Mouse (Mus musculus): Measurements from ENCODE around the gene Tcea2. TPM values are rescaled to one million over a fixed set of nuclear protein-coding genes. Genes with fewer than 3 reads are reported as not detected.
A peak's percentile ranks its signal among the peaks of the same experiment; 100 is the strongest.

Tcea2 gene
- polyA plus RNA-seq, 1 experiment from 2014 or later, result 9.8 TPM

DNA sequence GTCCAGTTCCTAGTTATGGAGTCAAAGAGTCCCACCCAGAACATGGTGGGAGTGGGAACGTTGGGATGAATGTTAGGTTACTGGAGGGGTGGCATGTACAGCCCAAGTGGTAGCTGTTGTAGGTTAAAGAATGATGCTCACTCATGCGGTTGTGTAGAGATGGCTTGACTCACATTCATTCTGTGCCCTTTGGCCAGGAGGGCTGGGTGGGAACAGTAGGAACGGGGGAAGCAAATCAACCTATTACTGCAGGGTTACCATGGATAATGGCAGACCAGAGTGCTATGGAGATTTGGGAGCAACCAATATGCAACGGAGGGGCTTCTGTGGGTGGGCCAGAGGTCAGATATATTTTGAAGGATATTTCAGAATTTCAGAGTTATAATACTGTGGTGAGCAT, 5.2 kb upstream of the Tcea2 start:
- no peak for DNase-seq (ENCODE audit: low spot score)

DNA sequence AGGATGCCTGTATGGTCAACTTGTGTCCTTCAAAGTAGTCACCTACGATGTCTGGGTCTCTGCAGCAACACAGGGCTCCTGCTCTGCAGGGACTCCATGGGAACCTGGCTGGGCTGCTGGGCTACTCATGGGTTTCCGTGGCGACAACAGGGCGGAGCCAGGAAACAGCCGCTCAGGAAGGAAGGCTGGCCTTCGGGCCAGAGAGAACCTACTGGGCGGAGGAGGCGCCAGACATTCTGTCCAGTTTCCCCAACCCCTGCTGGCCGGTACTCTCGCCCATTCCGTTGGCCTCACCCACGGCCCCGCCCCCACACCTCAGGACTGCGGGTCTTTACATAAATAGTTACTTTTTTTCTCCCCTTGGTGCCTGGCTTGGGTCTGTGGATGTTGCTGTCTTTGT, 4.7 kb upstream of the Tcea2 start:
- DNase-seq (ENCODE audit: low spot score), result no peak

DNA sequence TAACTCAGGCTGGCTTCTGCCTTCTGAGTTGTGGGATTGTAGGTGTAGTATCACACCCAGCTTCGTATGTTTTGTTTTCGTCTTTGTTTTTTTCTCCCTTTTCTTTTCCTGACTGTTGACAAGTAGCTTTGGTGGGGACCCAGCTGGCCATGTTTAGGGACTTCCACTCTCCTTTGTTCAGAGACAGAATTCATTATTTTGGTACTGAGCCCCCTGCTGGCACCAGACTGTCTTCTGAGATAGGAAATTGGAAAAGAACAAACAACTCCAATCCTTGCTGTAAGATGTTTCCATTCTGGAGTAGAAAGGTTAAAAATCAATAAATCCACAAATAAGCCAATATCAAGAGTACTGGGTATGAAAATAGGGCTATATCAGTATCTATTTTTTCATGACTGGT, 3.7 kb upstream of the Tcea2 start:
- DNase-seq (ENCODE audit: low spot score), result no peak

DNA sequence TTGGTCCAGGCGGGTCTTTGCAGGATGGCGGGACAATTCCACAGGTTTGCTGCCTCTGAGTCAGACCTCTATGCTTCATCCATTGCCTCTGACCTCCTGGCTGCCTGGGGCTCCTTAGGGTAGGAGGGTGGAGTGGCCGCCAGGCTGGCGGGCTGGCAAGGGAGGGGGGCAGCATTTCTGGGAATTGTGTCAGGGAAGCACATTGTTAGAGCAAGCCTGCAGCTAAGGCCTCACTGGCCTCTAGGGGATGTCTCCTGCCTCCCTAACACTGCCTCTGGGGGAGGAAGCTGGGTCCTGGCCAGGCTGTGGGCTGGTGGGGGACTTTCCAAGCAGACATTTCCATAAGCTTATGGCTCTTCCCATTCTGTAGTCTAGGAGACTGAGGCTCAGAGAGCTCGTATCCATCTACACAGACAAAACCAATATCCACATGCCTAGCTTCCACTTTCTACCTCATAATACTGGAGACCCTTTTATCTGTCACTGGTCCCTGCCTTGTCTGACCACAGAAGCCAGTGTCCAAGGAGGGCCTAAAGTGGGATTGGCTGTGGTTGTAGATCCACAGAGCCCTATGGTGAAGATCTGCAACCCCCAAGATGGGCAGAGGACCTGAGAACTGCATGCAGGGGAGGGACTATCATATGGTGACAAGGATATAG, 2.9 kb upstream of the Tcea2 start:
- no peak for DNase-seq (ENCODE audit: low spot score)

DNA sequence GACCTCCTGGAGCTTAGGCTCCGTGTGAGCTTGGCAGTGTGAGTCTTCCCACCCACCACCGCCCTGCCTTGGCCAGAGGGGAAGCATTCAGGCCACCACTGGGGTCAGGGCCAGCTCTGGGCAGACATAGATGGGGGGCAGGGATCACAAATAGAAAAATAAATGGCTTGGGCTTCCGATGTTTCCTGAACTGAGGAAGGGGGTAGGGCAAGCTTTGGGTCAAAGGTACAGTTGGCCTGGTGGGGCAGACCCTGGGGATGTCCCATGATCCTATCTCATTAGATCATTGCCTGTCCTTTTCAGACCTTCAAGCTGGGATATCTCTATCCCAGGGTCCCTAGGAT, 2.4 kb upstream of the Tcea2 start:
- DNase-seq (ENCODE audit: low spot score), result no peak

DNA sequence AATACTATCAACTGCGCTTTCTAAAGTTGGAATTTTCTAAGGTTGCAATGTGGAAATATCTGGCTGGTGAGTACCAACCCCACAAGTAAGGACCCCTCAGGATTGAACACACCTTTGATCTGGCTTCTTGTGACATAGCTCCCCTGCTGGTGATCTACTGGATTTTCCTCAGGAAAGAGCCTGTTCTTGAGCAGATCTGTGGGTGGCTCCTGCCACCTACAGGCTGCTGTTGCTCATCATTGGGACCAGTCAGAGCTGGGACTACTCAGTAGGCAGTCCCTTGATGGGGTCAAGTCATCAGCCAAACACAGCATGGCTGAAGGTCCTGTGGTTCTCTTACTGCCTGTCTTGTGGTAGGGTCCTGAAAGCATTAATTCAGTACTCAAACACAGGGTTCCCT, 1.3 kb upstream of the Tcea2 start:
- DNase-seq (ENCODE audit: low spot score), result peak; percentile 89

DNA sequence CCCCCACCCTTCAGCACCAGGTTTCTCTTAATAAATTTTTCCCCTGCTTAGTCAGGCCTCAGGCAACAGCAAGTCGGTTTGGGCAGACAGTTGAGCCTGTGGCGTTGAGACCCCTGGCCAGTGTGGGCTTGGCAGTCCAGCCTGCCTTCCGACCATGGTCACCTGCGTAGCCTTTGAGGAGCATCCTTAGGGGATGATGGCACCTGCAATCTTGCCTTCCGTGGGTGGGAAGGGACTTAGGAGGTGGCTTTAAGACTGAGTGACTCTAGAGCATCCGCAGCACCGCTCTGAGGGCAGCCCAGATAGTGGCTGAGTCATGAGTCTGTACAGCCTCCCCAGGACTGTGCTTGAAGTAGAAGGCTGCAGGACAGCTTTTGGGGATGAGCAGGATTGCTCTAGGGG, 607 bp downstream of the Tcea2 start:
- no peak for DNase-seq (ENCODE audit: low spot score)

DNA sequence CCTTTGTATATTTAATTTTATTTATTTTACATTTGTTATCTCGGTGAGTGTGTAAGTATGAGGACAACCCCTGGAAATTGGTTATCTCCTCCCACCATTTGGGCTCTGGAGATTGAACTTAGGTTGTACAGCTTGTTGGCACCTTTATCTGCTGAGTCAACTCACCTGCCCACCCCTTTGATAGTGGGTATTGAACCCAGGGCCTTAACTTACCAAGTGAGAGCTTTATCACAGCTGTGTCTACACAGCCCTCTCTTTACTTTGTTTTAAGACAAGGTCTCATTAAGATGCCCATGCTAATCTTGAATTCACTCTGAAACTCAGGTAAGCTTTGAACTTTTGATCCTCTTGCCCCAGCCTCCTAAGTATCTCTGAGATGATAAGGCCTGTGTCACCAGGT, 1.9 kb downstream of the Tcea2 start:
- no peak for DNase-seq (ENCODE audit: low spot score)

DNA sequence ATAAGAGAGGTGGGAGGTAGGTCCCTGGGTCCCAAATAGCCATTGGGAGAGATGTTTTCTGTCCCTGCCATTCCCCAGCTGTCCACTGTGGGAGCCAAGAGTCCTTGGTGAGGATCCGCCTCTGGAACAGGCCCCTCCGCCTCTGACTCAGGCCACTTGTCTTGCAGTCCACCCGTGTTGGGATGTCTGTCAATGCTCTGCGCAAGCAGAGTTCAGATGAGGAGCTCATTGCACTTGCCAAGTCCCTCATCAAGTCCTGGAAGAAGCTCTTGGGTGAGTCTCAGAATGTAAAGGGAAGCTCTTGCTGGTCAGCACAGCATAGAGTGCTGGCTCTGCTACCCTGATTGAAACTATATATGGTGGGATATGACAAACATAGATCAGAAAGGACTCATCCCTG, 3.3 kb downstream of the Tcea2 start:
- no peak for DNase-seq (ENCODE audit: low spot score)

DNA sequence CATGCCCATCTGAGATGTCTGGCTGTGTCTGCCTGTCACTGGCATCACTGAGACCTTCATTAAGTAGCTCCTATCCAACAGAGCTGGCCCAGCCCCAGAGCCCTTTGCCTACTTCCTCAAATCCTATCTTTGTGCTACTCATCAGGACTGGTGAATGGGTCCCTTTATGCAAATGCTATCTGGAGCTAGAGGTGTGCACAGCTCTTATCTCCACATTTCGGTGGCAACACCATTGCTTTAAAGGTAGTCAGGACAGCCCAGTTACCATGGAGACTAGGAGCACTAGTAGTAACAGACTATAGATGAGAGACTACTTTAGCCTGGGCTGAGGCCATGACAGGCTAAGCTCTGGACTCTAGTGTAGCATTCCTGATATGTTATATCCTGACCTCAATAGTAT, 4.6 kb downstream of the Tcea2 start:
- no peak for DNase-seq (ENCODE audit: low spot score)

DNA sequence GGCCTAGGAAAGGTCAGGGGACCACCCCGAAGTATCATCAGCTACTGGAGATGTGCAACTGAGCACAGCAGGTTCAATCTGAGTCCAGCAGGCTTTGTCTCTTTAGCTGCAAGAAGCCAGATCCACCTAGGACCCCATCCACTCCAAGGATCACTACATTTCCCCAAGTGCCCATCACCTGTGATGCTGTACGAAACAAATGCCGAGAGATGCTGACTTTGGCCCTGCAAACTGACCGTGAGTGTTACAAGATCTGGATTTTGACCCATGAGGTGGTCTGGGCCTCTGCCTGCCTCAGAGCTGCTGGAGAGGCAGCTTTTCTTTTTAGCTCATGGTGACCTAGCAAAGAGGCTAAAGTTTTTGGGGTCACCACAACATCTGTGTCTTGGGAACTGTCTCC, 5.6 kb downstream of the Tcea2 start:
- DNase-seq (ENCODE audit: low spot score), result no peak

DNA sequence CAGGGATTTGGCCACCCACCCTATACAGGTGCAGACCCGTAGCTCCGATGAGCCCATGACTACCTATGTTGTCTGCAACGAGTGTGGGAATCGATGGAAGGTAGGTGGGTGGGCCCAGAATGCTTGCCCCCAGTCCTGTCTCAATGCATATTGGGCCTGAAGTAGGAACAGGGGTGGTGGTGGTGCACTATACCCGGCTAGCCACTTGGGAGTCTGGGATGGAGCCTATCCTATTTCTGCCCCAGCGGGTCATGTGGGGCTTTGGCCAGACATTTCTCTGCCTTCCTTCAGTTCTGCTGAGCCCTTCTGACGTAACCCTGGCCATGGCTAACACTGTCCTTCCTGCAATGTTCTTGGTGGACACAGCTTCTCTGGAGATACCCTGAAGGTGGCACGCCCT, 7.5 kb downstream of the Tcea2 start:
- no peak for DNase-seq (ENCODE audit: low spot score)

DNA sequence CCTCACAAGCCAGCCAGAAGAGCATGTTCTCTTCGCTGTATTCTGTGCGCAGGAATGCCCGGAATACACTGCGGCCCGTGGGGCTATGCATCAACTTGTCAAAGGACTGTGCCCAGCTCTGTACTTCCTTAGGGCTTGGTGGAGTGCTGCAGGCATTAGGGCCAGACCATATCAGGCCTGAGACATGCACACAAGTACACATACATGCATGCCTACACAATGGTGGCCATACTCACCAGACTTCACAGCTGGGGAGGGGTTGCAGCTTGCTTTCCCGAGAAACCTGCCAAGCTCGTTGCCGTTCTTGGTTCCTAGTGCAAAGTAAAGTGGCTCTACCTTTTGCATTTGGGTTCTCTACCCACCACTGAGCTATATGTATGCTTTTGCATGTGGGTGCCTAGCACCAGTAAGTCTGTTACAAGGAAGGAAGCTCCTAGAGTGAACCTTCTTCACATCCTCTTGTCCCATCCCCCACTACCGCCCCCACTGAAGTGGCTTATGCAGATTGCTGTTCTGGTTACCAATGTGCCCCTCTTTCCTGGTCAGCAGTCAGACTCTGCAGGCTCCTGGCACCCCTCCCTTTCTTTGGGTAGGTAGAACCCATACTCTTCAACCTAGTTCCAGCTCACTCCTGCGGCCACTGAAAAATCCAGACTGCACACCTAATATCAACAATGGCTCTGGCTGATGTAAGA, 9.5 kb downstream of the Tcea2 start:
- no peak for DNase-seq (ENCODE audit: low spot score)

DNA sequence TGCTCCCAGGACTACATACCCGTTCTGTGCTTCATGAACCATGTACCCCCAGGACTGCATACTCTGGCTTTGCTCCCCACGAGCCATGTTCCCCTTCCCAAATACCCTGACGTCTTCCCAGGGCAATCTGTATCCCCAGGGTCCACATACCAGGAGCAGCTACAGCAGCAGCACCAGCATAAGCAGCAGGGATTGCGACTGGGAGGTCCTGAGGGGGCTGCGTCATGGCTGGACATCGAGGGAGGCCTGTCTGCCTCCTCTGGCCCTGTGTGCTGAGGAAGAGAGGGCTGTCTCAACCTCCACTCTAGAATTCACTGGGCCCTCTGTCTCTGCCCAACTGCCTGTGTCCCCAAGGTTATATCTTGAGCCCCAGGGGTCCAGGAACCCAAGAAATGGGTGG, 11.0 kb downstream of the Tcea2 start:
- no peak for DNase-seq (ENCODE audit: low spot score)

DNA sequence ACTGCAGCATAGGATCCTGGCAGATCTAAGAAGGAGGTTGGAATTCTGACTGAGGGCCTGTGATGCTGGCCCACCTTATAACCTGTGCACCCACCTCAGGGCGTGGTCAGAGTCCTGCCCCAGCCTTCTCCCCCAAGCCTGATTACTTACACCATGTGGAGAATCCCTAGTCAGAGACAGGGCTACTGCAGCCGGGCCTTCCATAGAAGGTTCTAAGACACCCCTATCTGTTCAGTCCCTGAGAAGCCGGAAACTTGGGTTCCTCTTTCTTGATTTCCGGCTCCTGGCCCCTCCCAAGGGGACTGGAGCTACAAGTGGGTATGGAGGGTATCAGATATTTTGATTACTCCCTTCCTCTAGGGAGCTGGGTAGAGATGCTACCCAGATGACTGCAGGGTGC, 11.5 kb downstream of the Tcea2 start:
- peak; percentile 43 for DNase-seq (ENCODE audit: low spot score)

DNA sequence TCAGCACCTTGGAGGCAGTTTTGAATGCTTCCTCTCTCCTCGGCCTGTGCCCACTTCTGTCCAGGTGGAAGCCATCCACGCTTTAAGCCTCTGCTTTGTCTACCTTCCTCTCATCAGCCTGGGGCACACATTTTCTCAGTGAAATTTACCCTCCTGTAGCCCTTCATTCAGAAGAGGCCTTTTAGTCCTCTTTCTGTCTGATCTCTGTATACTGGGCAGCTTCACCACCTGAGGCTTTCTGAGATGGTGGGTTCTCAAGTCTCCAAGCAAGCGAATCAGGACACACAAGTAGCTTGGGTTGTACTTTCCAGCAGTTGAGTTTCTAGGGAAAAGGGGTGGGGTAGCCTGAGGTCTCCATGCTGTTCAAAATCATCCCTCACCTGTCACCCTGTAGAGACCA, 12.2 kb downstream of the Tcea2 start:
- no peak for DNase-seq (ENCODE audit: low spot score)

DNA sequence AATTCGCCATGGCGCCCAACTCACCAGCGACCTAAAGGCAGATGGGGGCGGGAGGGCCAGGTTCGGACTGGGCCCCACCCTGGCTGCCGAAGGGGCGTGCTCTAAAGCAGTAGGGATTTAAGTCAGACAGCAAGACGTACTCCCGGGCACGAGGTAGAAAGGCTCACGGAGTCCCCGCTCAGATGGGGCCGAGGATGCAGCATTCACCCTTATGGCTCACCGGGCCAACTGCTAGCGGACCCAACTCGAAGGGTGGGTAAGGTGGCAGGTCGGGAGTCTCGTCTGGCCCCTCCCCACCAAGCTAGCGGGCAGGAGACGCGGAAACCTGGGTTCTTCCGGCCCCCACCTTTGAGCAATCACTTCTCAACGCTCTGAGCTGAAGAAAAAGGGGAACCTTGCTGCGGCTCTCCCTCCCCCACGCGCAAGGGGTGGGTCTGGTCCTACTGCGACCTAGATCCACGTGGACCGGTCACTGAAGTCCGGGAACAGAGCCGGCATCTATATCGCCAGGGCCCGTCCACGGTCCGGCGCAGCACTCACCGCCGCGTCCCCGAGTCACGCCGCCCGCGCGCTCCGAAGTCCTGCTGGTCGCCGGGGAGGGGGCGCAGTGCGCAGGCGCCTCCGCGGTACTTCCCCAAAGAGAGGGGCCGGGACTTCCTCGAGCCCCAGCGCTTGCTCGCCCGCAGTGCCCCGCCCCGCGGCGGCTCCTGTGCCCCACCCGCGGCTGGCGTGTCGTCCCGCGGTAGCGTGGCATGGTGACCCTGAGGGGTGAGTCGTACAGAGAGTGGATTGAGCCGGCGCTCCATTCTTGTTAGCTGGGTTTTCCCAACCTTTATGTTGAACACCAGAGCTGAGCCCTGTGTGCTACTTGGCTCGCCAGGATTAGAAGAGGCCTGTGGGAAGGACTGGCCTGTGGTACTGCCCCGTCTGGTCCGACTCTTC, 13.5 kb downstream of the Tcea2 start, which contains the start of gene Rgs19:
Gene Rgs19 (minus strand): TSS at position 639 of the 942 bp plus-strand sequence.
- peak; percentile 85 for DNase-seq (ENCODE audit: low spot score)

DNA sequence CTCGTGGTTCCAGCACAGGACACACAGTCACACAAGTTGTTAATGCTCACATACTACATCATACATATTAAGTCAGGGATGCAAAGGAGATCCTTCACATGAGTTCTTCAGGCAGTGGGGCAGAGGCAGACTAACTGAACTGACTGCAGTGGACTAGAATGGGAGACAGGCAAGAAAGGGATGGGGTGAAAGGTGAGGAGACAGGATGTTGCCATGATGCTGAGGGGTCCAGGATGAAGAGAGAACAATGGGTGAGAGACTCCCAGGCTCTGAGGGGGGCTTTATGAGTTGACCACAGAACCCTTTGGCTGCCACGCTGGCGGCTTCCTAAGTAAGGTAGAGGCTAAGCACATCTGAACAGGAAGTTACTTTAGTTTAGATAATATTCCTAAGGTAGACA, 14.5 kb downstream of the Tcea2 start:
- DNase-seq (ENCODE audit: low spot score), result no peak

DNA sequence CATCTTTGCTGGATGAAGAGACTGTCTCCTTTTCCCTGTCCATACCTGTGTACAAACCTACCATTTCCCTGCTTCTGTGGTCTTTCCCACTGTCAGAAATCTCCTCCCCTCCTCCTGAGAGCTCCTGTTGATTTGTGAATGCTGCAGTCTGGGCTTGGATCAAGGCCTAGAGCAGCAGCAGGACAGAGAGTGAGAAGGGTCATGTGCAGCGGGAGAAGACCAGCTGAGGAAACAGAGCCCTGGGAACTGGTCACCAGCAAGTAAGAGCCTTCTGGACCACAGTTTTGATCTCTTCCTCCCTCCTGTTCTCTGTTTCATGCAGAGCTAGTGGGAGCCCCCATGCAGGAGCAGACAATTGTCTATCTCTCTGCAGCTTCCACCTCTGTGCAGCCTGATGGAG, 15.7 kb downstream of the Tcea2 start:
- no peak for DNase-seq (ENCODE audit: low spot score)

DNA sequence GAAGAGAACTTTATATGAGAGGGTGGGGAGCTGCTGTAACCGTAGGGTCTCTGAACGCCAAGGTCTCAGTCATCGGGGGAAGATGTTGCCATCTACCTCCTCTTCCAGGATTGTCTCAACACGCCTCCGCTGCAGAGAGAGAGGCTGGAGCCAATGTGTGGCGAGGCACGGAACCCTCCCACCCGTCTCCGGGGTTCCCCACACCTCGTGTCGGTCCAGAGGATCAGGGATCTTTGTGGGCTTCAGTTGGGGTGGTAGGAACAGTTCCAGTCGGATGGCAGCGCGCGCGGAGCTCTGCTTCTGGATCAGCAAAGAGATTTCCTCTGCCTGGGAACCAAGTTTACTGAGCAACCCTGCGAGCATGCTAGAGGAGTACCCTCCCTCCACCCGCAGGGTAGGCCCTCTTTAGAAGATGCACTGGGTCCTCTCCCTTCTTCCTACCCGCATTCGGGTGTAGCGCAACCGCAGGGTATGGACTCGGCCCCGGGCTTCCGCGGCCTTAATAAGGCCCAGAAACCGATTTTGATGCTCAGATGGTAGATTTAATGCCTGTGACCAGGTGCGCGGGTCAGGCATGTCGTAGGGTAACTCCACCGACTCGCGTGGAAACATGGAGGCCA, 16.8 kb downstream of the Tcea2 start:
- DNase-seq (ENCODE audit: low spot score), result no peak

DNA sequence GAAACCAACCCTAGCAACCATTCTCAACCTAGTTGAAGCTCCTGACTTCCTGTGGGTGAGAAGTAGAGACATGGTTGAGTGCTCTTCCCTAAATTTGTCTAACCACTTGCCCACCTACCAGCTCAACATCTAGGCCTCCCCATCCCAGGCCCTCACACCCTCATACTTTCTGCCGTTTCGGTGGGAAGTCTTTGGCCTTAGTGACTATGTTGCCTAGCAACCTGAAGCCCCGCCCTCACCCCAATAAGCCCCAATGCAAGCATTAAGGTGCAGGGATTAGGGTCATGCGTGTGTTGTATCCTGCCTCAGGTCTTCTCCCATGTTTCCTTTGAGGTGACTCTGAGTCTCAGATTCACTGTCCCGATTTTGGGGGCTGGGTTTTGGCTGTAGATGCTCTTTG, 18.1 kb downstream of the Tcea2 start, which contains the start of gene Lkaaear1:
Gene Lkaaear1 (minus strand): TSS at position 202 of the 400 bp plus-strand sequence.
- DNase-seq (ENCODE audit: low spot score), result no peak

DNA sequence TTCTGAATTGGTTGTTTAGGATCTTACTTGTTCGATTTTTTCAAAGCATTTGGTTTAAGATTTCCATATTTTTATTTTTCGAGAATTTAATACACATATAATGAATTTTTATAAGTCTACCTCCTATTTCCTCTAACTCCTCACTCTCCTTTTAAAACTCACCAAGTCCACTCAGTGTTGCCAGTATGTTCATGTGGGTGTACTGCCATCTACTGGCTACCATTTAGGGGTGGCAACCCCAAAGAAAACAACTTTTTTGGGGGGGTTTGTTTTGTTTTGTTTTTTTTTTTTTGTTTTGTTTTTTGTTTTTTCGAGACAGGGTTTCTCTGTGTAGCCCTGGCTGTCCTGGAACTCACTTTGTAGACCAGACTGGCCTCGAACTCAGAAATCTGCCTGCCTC, 26.6 kb downstream of the Tcea2 start:
- DNase-seq (ENCODE audit: low spot score), result peak; percentile 26
